Mouse (Mus musculus): ENCODE measurements around the gene Atp6v0d1.

Atp6v0d1 gene

GRCm38 (mm10) chr8:105552032-105552431 is 13.8 kb downstream of the Atp6v0d1 start:
- H3K4me1 ChIP-seq (replicated peaks; ENCODE audit: low read depth, low read length): peaks cover 23% of the 10 kb centered on the region
- no peak overlapping the region for H3K4me3 ChIP-seq (replicated peaks; ENCODE audit: low read length)
- no peaks in the 10 kb centered on the region for H3K9me3 ChIP-seq (ENCODE audit: low read length)
- TF ChIP-seq CTCF (conservative IDR thresholded peaks at IDR 0.05; ENCODE audit: low read length) (no peak), NANOG (IDR thresholded peaks at IDR 0.05; ENCODE audit: borderline replicate concordance, low read length) (no peak), POU5F1 (IDR thresholded peaks at IDR 0.05; ENCODE audit: borderline replicate concordance, low read length) (no peak)
- peaks cover 21% of the 10 kb centered on the region; the same call in 1 of the 2 replicates for H3K36me3 ChIP-seq (ENCODE audit: insufficient read depth, low read length)
- no peaks in the 10 kb centered on the region for H3K27me3 ChIP-seq (ENCODE audit: insufficient read depth, low read length)

DNA sequence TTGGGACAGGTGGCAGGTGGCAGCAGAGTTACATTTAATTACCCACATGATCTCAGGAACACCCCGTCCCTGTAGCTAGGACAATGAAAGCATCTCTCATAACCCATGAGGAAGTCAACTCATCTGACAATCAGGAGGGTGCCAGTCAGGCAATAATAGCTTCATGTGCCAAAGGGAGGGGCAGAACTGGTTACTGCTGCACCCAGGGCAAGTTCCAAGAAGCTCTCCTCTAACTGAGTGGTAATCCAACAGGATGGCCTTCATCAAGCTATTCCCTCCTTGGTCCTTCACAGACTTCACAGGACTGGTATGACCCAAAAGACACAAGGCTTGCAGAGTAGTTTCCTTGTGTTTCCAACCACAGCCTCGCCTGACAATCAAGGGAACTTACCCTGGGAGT is 15.8 kb downstream of the Atp6v0d1 start:
- no peak overlapping the region for H3K4me3 ChIP-seq (replicated peaks; ENCODE audit: low read length)
- no peaks in the 10 kb centered on the region for H3K27me3 ChIP-seq (ENCODE audit: insufficient read depth, low read length)
- H3K36me3 ChIP-seq (ENCODE audit: insufficient read depth, low read length): peaks cover 21% of the 10 kb centered on the region; the same call in 1 of the 2 replicates
- no peaks in the 10 kb centered on the region for H3K9me3 ChIP-seq (ENCODE audit: low read length)
- peaks cover 12% of the 10 kb centered on the region for H3K4me1 ChIP-seq (replicated peaks; ENCODE audit: low read depth, low read length)
- TF ChIP-seq CTCF (conservative IDR thresholded peaks at IDR 0.05; ENCODE audit: low read length): no peak
- TF ChIP-seq NANOG (IDR thresholded peaks at IDR 0.05; ENCODE audit: borderline replicate concordance, low read length): no peak
- TF ChIP-seq POU5F1 (IDR thresholded peaks at IDR 0.05; ENCODE audit: borderline replicate concordance, low read length): no peak

DNA sequence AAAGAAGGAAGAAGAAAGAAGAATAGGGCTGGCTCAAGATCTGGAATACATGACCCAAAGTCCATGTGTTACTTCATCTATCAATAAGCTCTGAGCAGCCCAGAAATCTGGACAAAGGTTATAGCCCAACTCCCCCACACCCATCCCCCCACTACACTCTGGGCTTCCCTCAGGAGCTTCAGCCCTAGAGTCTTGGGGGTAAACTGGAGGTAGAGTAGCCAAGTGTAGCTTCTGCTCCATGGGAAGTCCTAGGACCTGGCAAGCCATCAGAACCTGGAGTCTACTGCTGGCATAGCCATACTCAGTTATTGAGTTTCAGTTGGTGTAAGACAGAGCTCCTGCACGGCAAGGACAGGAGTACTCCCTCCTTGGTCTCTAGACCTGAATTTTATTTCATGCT is 16.3 kb downstream of the Atp6v0d1 start:
- no peaks in the 10 kb centered on the region for H3K27me3 ChIP-seq (ENCODE audit: insufficient read depth, low read length)
- H3K9me3 ChIP-seq (ENCODE audit: low read length): no peaks in the 10 kb centered on the region
- TF ChIP-seq NANOG (IDR thresholded peaks at IDR 0.05; ENCODE audit: borderline replicate concordance, low read length) (no peak), POU5F1 (IDR thresholded peaks at IDR 0.05; ENCODE audit: borderline replicate concordance, low read length) (no peak), CTCF (conservative IDR thresholded peaks at IDR 0.05; ENCODE audit: low read length) (no peak)
- H3K36me3 ChIP-seq (ENCODE audit: insufficient read depth, low read length): peaks cover 21% of the 10 kb centered on the region; the same call in 1 of the 2 replicates
- H3K4me1 ChIP-seq (replicated peaks; ENCODE audit: low read depth, low read length): peaks cover 6% of the 10 kb centered on the region
- no peak overlapping the region for H3K4me3 ChIP-seq (replicated peaks; ENCODE audit: low read length)

GRCm38 (mm10) chr8:105546384-105547350 is 19.2 kb downstream of the Atp6v0d1 start:
- H3K4me3 ChIP-seq (replicated peaks; ENCODE audit: low read length): no peak overlapping the region
- no peaks in the 10 kb centered on the region for H3K9me3 ChIP-seq (ENCODE audit: low read length)
- TF ChIP-seq POU5F1 (IDR thresholded peaks at IDR 0.05; ENCODE audit: borderline replicate concordance, low read length): no peak
- TF ChIP-seq NANOG (IDR thresholded peaks at IDR 0.05; ENCODE audit: borderline replicate concordance, low read length): no peak
- no peak for TF ChIP-seq CTCF (conservative IDR thresholded peaks at IDR 0.05; ENCODE audit: low read length)
- no peaks in the 10 kb centered on the region; the same call in 1 of the 2 replicates for H3K4me1 ChIP-seq (replicated peaks; ENCODE audit: low read depth, low read length)
- no peaks in the 10 kb centered on the region for H3K27me3 ChIP-seq (ENCODE audit: insufficient read depth, low read length)
- peaks cover 17% of the 10 kb centered on the region for H3K36me3 ChIP-seq (ENCODE audit: insufficient read depth, low read length)

DNA sequence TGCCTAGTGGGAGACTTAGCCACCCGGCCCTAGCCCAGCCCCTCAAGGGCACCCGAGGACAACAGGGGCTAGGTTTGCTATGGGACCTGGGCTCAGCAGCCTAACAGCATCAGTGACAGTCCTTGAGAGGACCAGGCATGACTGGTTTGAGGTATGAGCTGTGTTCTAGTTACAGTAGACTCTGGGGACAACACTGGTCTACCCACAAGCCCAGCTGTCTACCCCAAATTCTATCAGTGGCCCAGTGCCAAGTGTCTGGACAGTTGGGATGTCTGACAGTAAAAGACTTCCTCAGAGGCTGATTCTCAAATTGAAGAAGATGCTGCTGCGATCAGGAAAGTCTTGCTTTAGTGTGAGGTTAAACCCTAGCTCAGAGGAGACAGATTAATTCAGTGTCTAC is 20.6 kb downstream of the Atp6v0d1 start:
- H3K27me3 ChIP-seq (ENCODE audit: insufficient read depth, low read length): no peaks in the 10 kb centered on the region
- H3K36me3 ChIP-seq (ENCODE audit: insufficient read depth, low read length): peaks cover 16% of the 10 kb centered on the region
- no peak for TF ChIP-seq CTCF (conservative IDR thresholded peaks at IDR 0.05; ENCODE audit: low read length)
- no peak for TF ChIP-seq NANOG (IDR thresholded peaks at IDR 0.05; ENCODE audit: borderline replicate concordance, low read length)
- no peak for TF ChIP-seq POU5F1 (IDR thresholded peaks at IDR 0.05; ENCODE audit: borderline replicate concordance, low read length)
- H3K9me3 ChIP-seq (ENCODE audit: low read length): no peaks in the 10 kb centered on the region
- no peaks in the 10 kb centered on the region; the same call in 1 of the 2 replicates for H3K4me1 ChIP-seq (replicated peaks; ENCODE audit: low read depth, low read length)
- no peak overlapping the region for H3K4me3 ChIP-seq (replicated peaks; ENCODE audit: low read length)

GRCm38 (mm10) chr8:105544544-105545205 is 21.2 kb downstream of the Atp6v0d1 start:
- TF ChIP-seq NANOG (IDR thresholded peaks at IDR 0.05; ENCODE audit: borderline replicate concordance, low read length): no peak
- TF ChIP-seq POU5F1 (IDR thresholded peaks at IDR 0.05; ENCODE audit: borderline replicate concordance, low read length): no peak
- TF ChIP-seq CTCF (conservative IDR thresholded peaks at IDR 0.05; ENCODE audit: low read length): no peak
- H3K4me3 ChIP-seq (replicated peaks; ENCODE audit: low read length): no peak overlapping the region
- H3K4me1 ChIP-seq (replicated peaks; ENCODE audit: low read depth, low read length): no peaks in the 10 kb centered on the region; the same call in 1 of the 2 replicates
- no peaks in the 10 kb centered on the region for H3K27me3 ChIP-seq (ENCODE audit: insufficient read depth, low read length)
- peaks cover 13% of the 10 kb centered on the region for H3K36me3 ChIP-seq (ENCODE audit: insufficient read depth, low read length)
- no peaks in the 10 kb centered on the region for H3K9me3 ChIP-seq (ENCODE audit: low read length)

- no peaks in the 10 kb centered on the region for H3K27me3 ChIP-seq (ENCODE audit: insufficient read depth, low read length)
- H3K4me3 ChIP-seq (replicated peaks; ENCODE audit: low read length): no peak overlapping the region
- H3K36me3 ChIP-seq (ENCODE audit: insufficient read depth, low read length): peaks cover 23% of the 10 kb centered on the region
- H3K4me1 ChIP-seq (replicated peaks; ENCODE audit: low read depth, low read length): no peaks in the 10 kb centered on the region; the same call in 1 of the 2 replicates
- no peaks in the 10 kb centered on the region for H3K9me3 ChIP-seq (ENCODE audit: low read length)
- TF ChIP-seq CTCF (conservative IDR thresholded peaks at IDR 0.05; ENCODE audit: low read length) (no peak), NANOG (IDR thresholded peaks at IDR 0.05; ENCODE audit: borderline replicate concordance, low read length) (no peak), POU5F1 (IDR thresholded peaks at IDR 0.05; ENCODE audit: borderline replicate concordance, low read length) (no peak)
Measured at GRCm38 (mm10) chr8:105543703-105544102, 22.1 kb downstream of the Atp6v0d1 start.

DNA sequence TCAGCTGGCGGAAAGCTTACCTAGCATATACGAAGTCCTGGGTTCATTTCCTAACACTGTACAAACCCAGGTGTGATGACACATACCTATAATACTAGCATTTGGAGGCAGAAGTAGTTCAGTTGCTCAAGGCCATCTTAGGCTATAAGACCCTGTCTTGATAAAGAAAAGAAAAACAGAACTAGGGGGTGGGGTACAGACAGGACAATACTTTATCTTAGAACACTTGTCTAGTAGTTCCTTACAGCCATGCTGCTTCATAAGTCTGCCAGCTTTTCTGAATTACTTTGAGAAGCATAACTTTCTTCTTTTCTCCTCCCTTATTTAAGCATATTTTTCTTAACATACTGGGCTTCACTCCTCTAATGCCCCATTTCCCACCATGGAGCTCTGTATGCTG is 23.0 kb downstream of the Atp6v0d1 start:
- no peak for TF ChIP-seq POU5F1 (IDR thresholded peaks at IDR 0.05; ENCODE audit: borderline replicate concordance, low read length)
- peaks cover 32% of the 10 kb centered on the region for H3K36me3 ChIP-seq (ENCODE audit: insufficient read depth, low read length)
- H3K9me3 ChIP-seq (ENCODE audit: low read length): no peaks in the 10 kb centered on the region
- no peak overlapping the region for H3K4me3 ChIP-seq (replicated peaks; ENCODE audit: low read length)
- no peaks in the 10 kb centered on the region; the same call in 1 of the 2 replicates for H3K4me1 ChIP-seq (replicated peaks; ENCODE audit: low read depth, low read length)
- H3K27me3 ChIP-seq (ENCODE audit: insufficient read depth, low read length): no peaks in the 10 kb centered on the region
